Mouse (Mus musculus) c-Kit-positive CD71-negative TER-119-negative erythroid progenitor cells, embryonic 14.5 days (primary cell): Measurements from ENCODE around the gene Nexmif.
"Not testable (repeated sequence)": the region's sequence is repeated elsewhere in the genome, so short reads cannot be mapped to it uniquely, and the experiment has no call there.

ENCODE experiments used
- DNase-seq: peaks from one replicate; pipeline ENCODE4 v3.0.0-alpha.2; 2013; ENCODE audit warnings: low read depth

The Nexmif gene

GRCm38 (mm10) chrX:104200736-104201591 is at the start of gene Nexmif:
Gene Nexmif, minus strand, starts transcription at chrX:104201185.
- no peak for DNase-seq

GRCm38 (mm10) chrX:104208701-104209100 is 7.7 kb upstream of the Nexmif start:
- DNase-seq: no peak

- no peak for DNase-seq
Observed at GRCm38 (mm10) chrX:104201592-104202139, 681 bp upstream of the Nexmif start.

GRCm38 (mm10) chrX:104200388-104200735 is 623 bp downstream of the Nexmif start:
- no peak for DNase-seq

DNA sequence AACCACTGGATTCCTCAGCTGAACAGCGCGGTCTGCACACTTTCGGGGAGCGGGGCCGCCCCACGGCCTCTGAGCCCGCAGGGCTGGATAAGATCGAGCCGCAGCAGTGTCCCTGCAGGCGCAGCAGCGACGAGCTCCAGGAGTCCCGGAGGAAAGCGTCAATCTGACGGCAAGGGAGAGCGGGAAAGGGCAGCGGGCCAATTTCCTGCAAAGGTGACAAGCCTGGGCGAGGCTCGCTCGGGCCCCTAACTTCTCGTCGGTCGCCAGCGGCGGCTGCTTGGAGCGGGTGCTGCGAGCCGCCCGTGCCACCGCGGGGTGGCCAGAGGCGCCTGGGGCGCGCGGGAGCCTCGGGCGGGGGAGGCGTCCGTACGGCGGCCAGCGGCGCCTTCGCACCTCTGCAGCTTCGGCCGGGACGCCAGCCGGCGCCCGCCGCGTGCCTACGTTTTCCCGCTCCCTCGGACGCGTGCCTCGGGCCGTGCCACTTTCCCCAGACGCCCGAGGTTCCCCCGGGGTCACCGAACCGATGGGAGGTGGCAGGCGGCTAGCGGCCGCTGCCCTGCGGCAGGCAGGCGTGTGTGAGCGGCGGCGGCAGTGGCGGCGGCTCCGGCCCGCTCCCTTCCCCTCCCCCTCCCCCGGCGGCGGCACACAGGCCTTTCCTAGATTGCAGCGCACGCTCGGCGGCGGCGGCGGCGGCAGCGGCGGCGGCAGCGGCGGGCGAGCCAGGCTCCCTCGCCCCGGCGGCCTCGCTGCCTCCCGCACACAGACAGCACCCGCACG is 1.2 kb downstream of the Nexmif start:
- DNase-seq: no peak

GRCm38 (mm10) chrX:104199070-104199469 is 1.9 kb downstream of the Nexmif start:
- DNase-seq: no peak

GRCm38 (mm10) chrX:104196561-104196960 is 4.4 kb downstream of the Nexmif start:
- DNase-seq: no peak

DNA sequence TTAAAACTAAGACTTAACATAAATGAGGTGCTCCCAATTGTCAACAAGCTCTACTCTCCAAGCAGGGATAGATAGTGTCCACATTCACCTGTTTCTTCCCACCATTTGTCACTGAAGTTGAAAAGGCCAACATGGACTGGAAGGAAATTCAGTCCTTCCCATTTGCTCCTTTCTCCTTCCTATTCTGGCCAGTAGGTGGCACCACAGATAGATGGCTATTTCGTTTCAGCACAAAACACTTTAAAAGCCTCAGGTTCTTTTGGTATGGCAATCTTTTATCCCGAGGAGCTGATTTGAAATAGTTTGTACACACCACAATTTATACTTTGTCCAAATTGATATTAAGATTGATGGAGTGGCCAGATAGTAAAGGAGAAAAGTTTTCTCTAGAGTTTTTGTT is 21.7 kb downstream of the Nexmif start:
- DNase-seq: peak; percentile 23

DNA sequence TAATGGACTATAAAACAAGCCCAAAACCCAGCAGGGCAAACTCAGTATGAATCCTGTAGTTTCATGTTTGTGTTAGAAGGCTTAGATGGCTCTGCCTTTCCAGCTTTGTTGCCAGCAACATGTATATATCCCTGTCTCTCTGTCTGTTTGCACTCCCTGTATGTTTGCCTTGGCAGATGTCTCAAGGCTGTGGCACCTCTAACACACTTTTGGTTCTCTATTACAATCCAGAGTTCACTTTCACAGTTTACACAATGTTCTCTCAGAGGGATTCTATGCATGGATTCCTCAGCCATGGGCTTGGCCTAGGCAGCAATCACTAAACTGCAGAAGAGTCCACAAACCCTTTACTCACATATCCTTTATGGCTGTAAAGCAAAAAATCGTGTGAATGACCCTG is 50.9 kb downstream of the Nexmif start:
- DNase-seq: no peak

GRCm38 (mm10) chrX:104115266-104115665 is 85.7 kb downstream of the Nexmif start:
- DNase-seq: not testable (repeated sequence)

DNA sequence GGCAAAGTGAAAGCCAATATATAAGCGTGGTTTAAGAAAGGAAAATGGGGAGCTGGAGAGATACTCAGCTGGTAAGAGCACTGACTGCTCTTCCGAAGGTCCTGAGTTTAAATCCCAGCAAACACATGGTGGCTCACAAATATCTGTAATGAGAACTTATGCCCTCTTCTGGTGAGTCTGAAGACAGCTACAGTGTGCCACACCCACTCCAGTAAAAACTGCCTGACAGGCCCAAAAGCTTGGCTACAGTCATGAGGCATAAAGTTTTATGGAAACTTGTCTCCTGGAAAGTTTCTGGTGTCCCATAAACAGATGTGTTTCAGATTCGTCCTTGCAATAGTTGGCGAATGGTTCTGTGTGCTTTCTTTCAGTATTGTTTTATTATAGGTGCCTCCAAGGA is 86.4 kb downstream of the Nexmif start:
- no peak for DNase-seq

- no peak for DNase-seq
Observed at GRCm38 (mm10) chrX:104054848-104055247, 146.1 kb downstream of the Nexmif start.

DNA sequence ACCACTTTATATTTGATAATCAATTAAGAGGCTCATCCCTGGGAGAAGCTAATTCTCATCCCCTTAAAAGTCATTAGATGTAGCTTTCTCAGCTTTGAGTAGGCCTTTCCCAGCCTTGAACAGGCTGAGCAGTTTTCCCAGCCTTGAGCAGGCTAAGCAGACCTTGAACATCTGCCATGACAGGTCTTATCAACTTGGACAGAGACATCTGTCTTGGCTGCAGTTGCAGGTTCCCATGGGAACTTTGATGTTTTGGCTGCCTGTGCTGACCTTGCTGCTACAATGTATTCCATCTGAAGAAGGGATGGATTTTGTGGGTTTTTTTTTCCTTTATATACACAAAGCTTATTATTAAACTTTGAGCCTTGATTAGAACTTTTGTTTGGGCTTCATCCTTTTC is 160.7 kb downstream of the Nexmif start:
- DNase-seq: no peak

DNA sequence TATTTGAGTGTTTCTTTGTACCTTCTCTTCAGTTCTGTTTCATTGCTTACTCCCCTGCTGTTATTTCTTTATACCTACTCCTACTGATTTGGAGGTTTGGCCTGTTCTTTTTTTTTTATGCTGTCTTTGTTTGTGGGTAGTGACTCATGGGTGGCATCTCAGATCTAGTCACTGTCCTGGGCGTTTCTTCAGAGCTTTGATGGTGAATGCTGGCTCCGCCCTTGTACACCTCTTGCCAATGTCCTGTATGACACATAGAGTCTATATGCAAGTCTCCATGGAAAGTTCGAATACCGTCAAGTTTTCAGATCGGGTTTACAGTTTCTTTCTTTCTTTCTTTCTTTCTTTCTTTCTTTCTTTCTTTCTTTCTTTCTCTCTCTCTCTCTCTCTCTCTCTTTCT is 167.1 kb downstream of the Nexmif start:
- DNase-seq: no peak

- DNase-seq: no peak
Observed at GRCm38 (mm10) chrX:104032756-104033155, 168.2 kb downstream of the Nexmif start.
